Mouse (Mus musculus) layer of hippocampus, adult 2 months (tissue): ENCODE measurements at regions not wholly inside any gene's neighbourhood (a gene's known extent, or its start where the extent isn't known, plus 50 kb on each side); places are given as distances from the start of the nearest gene placed in this dataset.

ENCODE experiments used
- DNase-seq, 2 experiments: peaks; one replicate each; pipeline ENCODE4 v3.0.0; 2022; ENCODE audit warnings: low spot score in 2 of 2
- H3K27ac ChIP-seq: fragments of 200-600 bp; 2 replicates; pipeline ENCODE4 v1.8.1; 2022
- H3K4me3 ChIP-seq: fragments of 200-600 bp; 2 replicates; pipeline ENCODE4 v1.8.1; 2022; ENCODE audit warnings: mild to moderate bottlenecking
- CTCF ChIP-seq: fragments of 200-600 bp; conservative IDR thresholded peaks from 2 replicates; pipeline ENCODE4 v1.8.1; 2022; ENCODE audit warnings: antibody characterized with exemption, mild to moderate bottlenecking, moderate library complexity

- no peak overlapping the region for H3K27ac ChIP-seq
- H3K4me3 ChIP-seq: no peak overlapping the region
- DNase-seq: no peak
- TF ChIP-seq CTCF: no peak
These were observed 350.9 kb downstream of the Irx1 start for GRCm38 (mm10) chr13:71612393-71613179.

GRCm38 (mm10) chr13:71582486-71582885 lies 381.0 kb downstream of the Irx1 start:
- no peak for TF ChIP-seq CTCF
- no peak for DNase-seq
- Histone ChIP-seq H3K4me3 (no peak overlapping the region), H3K27ac (no peak overlapping the region)

- TF ChIP-seq CTCF: no peak
- H3K4me3 ChIP-seq: no peak overlapping the region
- DNase-seq: no peak
- H3K27ac ChIP-seq: no peak overlapping the region
These were observed 397.6 kb downstream of the Irx1 start for GRCm38 (mm10) chr13:71565895-71566294.

- Histone ChIP-seq H3K27ac (no peak overlapping the region), H3K4me3 (no peak overlapping the region)
- no peak for DNase-seq
- TF ChIP-seq CTCF: no peak
These were observed 398.1 kb downstream of the Irx1 start for GRCm38 (mm10) chr13:71565388-71565787.

GRCm38 (mm10) chr13:71558477-71559215 lies 404.9 kb downstream of the Irx1 start:
- Histone ChIP-seq H3K27ac (no peak overlapping the region), H3K4me3 (no peak overlapping the region)
- TF ChIP-seq CTCF: no peak
- DNase-seq: peak in 1 of 2 experiments; percentile 1

GRCm38 (mm10) chr13:71555471-71555870 lies 408.1 kb downstream of the Irx1 start:
- no peak for TF ChIP-seq CTCF
- no peak overlapping the region for H3K27ac ChIP-seq
- no peak overlapping the region for H3K4me3 ChIP-seq
- no peak for DNase-seq

- no peak for TF ChIP-seq CTCF
- Histone ChIP-seq H3K4me3 (no peak overlapping the region), H3K27ac (no peak overlapping the region)
- no peak for DNase-seq
These were observed 413.4 kb downstream of the Irx1 start for GRCm38 (mm10) chr13:71550109-71550508.

GRCm38 (mm10) chr13:71549206-71549831 lies 414.2 kb downstream of the Irx1 start:
- no peak for DNase-seq
- Histone ChIP-seq H3K4me3 (no peak overlapping the region), H3K27ac (no peak overlapping the region)
- no peak for TF ChIP-seq CTCF

- no peak overlapping the region for H3K4me3 ChIP-seq
- no peak overlapping the region for H3K27ac ChIP-seq
- no peak for TF ChIP-seq CTCF
- DNase-seq: no peak
These were observed 425.3 kb downstream of the Irx1 start for GRCm38 (mm10) chr13:71538226-71538625.

GRCm38 (mm10) chr13:71532796-71533351 lies 430.6 kb downstream of the Irx1 start:
- TF ChIP-seq CTCF: no peak
- DNase-seq: no peak
- Histone ChIP-seq H3K27ac (no peak overlapping the region), H3K4me3 (no peak overlapping the region)

GRCm38 (mm10) chr13:71529397-71530122 lies 434.0 kb downstream of the Irx1 start:
- no peak for DNase-seq
- no peak overlapping the region for H3K27ac ChIP-seq
- no peak overlapping the region for H3K4me3 ChIP-seq
- no peak for TF ChIP-seq CTCF

GRCm38 (mm10) chr13:71517776-71518175 lies 445.7 kb downstream of the Irx1 start:
- Histone ChIP-seq H3K27ac (no peak overlapping the region), H3K4me3 (no peak overlapping the region)
- no peak for TF ChIP-seq CTCF
- DNase-seq: no peak
